Comparison of ENCODE assay signal across 9 mouse cellular contexts in genomic region chr7:6776314-6777059, GRCm38 (mm10). TPM values are rescaled to one million over a fixed set of nuclear protein-coding genes. Genes with fewer than 3 reads are reported as not detected.
DNase-seq lines count a peak whose midpoint lies in the region; ATAC-seq and TF ChIP-seq lines count a peak whose summit lies in the region.
"Had no signal": no experiment of that assay in that cellular context is flagged by ENCODE, and none has a peak within 500 bp of the region (broad histone marks: within the 10 kb centered on the region; RNA-seq: fewer than 3 reads in every experiment).

No protein-coding gene starts in this region.

- no peak overlapping the region for H3K9ac ChIP-seq in hindbrain, embryonic 12.5 days
- no peak overlapping the region for H3K9ac ChIP-seq in hindbrain, embryonic 11.5 days (ENCODE audit: low read depth, low read length)

- H3K27ac ChIP-seq in hindbrain, embryonic 12.5 days = 0 out of 2 replicates have a peak overlapping the region, but pooled peaks have one; percentile 60
- no peak overlapping the region for H3K27ac ChIP-seq in hindbrain, embryonic 11.5 days (ENCODE audit: low read depth, low read length)
- H3K27ac ChIP-seq in olfactory bulb, adult 2 months (ENCODE audit: insufficient read depth, low read depth, low read length) = peak overlapping the region; percentile 47
- H3K27ac ChIP-seq in kidney, adult 2 months (ENCODE audit: insufficient read depth, low read depth, low read length) = no peak overlapping the region

- H3K36me3 ChIP-seq in hindbrain, embryonic 12.5 days = no peaks in the 10 kb centered on the region
- H3K36me3 ChIP-seq in hindbrain, embryonic 11.5 days (ENCODE audit: control insufficient read depth, insufficient read depth, low read length) = no peaks in the 10 kb centered on the region
- H3K36me3 ChIP-seq in kidney, adult 2 months (ENCODE audit: control insufficient read depth, insufficient read depth, low read length) = no peaks in the 10 kb centered on the region
- H3K36me3 ChIP-seq: G1E had no signal

- H3K4me3 ChIP-seq in hindbrain, embryonic 12.5 days = no peak overlapping the region
- H3K4me3 ChIP-seq in hindbrain, embryonic 11.5 days (ENCODE audit: low read depth, low read length) = no peak overlapping the region
- H3K4me3 ChIP-seq in olfactory bulb, adult 2 months (ENCODE audit: insufficient read depth, low read depth, low read length) = no peak overlapping the region
- no peak overlapping the region for H3K4me3 ChIP-seq in kidney, adult 2 months (ENCODE audit: insufficient read depth, low read depth, low read length)

- no peak for TF ChIP-seq POLR2A in olfactory bulb, adult 2 months (IDR thresholded peaks at IDR 0.05; ENCODE audit: insufficient read depth, low read depth, low read length)
- no peak for TF ChIP-seq POLR2A in kidney, adult 2 months (IDR thresholded peaks at IDR 0.05; ENCODE audit: low read depth, low read length)

- ATAC-seq in hindbrain, embryonic 12.5 days (ENCODE audit: low FRiP score) = no peak
- no peak for ATAC-seq in hindbrain, embryonic 11.5 days (ENCODE audit: low FRiP score)

- no peak for DNase-seq in hindbrain, embryonic 11.5 days (ENCODE audit: low spot score)
- DNase-seq in cerebellum, postnatal 10 days = peak; percentile 77 to 78
- peak; percentile 74 to 87 for DNase-seq in layer of hippocampus, adult 18-20 months (ENCODE audit: low spot score in 2 of 2)
- DNase-seq in urinary bladder, adult 2 months (ENCODE audit: low spot score) = no peak
- DNase-seq in spleen, postnatal 10 days (ENCODE audit: low spot score in 2 of 2) = no peak
- DNase-seq in kidney, adult 2 months = no peak

- TF ChIP-seq CTCF in olfactory bulb, adult 2 months (IDR thresholded peaks at IDR 0.05; ENCODE audit: insufficient read depth, low read depth, low read length) = no peak
- no peak for TF ChIP-seq CTCF in kidney, adult 2 months (conservative IDR thresholded peaks at IDR 0.05; ENCODE audit: insufficient read depth, insufficient read length, low read depth, low read length)

- H3K27me3 ChIP-seq in hindbrain, embryonic 12.5 days = no peaks in the 10 kb centered on the region
- no peaks in the 10 kb centered on the region for H3K27me3 ChIP-seq in hindbrain, embryonic 11.5 days (ENCODE audit: control insufficient read depth, insufficient read depth, low read length)
- H3K27me3 ChIP-seq in kidney, adult 2 months (replicated peaks; ENCODE audit: control insufficient read depth, insufficient read depth, low read length) = no peaks in the 10 kb centered on the region

- no peaks in the 10 kb centered on the region for H3K9me3 ChIP-seq in hindbrain, embryonic 12.5 days (replicated peaks)
- H3K9me3 ChIP-seq in hindbrain, embryonic 11.5 days (ENCODE audit: control insufficient read depth, low read length) = no peaks in the 10 kb centered on the region
- H3K9me3 ChIP-seq: G1E had no signal

- no peak overlapping the region for H3K4me2 ChIP-seq in hindbrain, embryonic 12.5 days (replicated peaks)
- no peak overlapping the region for H3K4me2 ChIP-seq in hindbrain, embryonic 11.5 days (replicated peaks; ENCODE audit: low read depth, low read length)

- WGBS in hindbrain, embryonic 12.5 days = 86% methylated on average over 10 of the region's 10 CpGs
- 89% methylated on average over 10 of the region's 10 CpGs for WGBS in hindbrain, embryonic 11.5 days
- WGBS in olfactory bulb, adult 2 months = 60% methylated on average over 10 of the region's 10 CpGs
- 81% methylated on average over 10 of the region's 10 CpGs for WGBS in kidney, adult 2 months

- peaks cover 13% of the 10 kb centered on the region for H3K4me1 ChIP-seq in hindbrain, embryonic 12.5 days
- H3K4me1 ChIP-seq in hindbrain, embryonic 11.5 days (replicated peaks; ENCODE audit: control insufficient read depth, insufficient read depth, low read length) = no peaks in the 10 kb centered on the region; the same call in 1 of the 2 replicates
- 0 out of 2 replicates have a peak, but pooled peaks cover 5% of the 10 kb centered on the region for H3K4me1 ChIP-seq in olfactory bulb, adult 2 months (ENCODE audit: control insufficient read depth, insufficient read depth, low read length)
- H3K4me1 ChIP-seq in kidney, adult 2 months (ENCODE audit: control insufficient read depth, insufficient read depth, low read length) = no peaks in the 10 kb centered on the region

RNA-seq across cellular contexts. Expression of gene Usp29, which starts 46.1 kb away (rescaled TPM):
- 20.3 and 22.8 TPM in 2 replicates for polyA plus RNA-seq in hindbrain, embryonic 12.5 days (2016; fragmentation: Nextera tagmentation; extraction: Ambion mirVana)
- 12.4 and 15.1 TPM in 2 replicates for polyA plus RNA-seq in hindbrain, embryonic 11.5 days (2014; fragmentation: Nextera tagmentation; extraction: Ambion mirVana)
- total RNA-seq in layer of hippocampus, adult 18-20 months (2021) = 10 to 100 TPM; 27.4 to 31.6 TPM
- polyA plus RNA-seq in olfactory bulb, adult 2 months (2012; ENCODE audit: insufficient read depth, insufficient read length, low replicate concordance, missing spikeins) = not detected in 2 replicates
- polyA plus RNA-seq in urinary bladder, adult 2 months (2012; rRNA removed) = 0.78 and 0.84 TPM in 2 replicates
- 0.10 and 0.17 TPM in 2 replicates for polyA plus RNA-seq in kidney, adult 2 months (2012; rRNA removed)

RNA-seq across cellular contexts. Expression of gene Peg3, which starts 46.3 kb away (rescaled TPM):
- 175 and 205 TPM in 2 replicates for polyA plus RNA-seq in hindbrain, embryonic 12.5 days (2016; fragmentation: Nextera tagmentation; extraction: Ambion mirVana)
- polyA plus RNA-seq in hindbrain, embryonic 11.5 days (2014; fragmentation: Nextera tagmentation; extraction: Ambion mirVana) = 112 and 126 TPM in 2 replicates
- total RNA-seq in layer of hippocampus, adult 18-20 months (2021) = 100 to 1,000 TPM; 180 to 186 TPM
- 84.2 and 352 TPM in 2 replicates for polyA plus RNA-seq in olfactory bulb, adult 2 months (2012; ENCODE audit: insufficient read depth, insufficient read length, low replicate concordance, missing spikeins)
- 34.1 and 38.6 TPM in 2 replicates for polyA plus RNA-seq in urinary bladder, adult 2 months (2012; rRNA removed)
- polyA plus RNA-seq in kidney, adult 2 months (2012; rRNA removed) = 5.6 and 5.7 TPM in 2 replicates

Comparison
In these comparisons a context has a peak if more than half of its experiments do, and no peak if none do; other contexts are left out.
1. H3K27ac ChIP-seq: peak in hindbrain, embryonic 12.5 days (single experiment) and olfactory bulb, adult 2 months (single experiment); none in hindbrain, embryonic 11.5 days (single experiment) and kidney, adult 2 months (single experiment).
2. DNase-seq: peak in cerebellum, postnatal 10 days (2 of 2) and layer of hippocampus, adult 18-20 months (2 of 2); none in hindbrain, embryonic 11.5 days (single experiment), urinary bladder, adult 2 months (single experiment), spleen, postnatal 10 days (0 of 2) and kidney, adult 2 months (single experiment).